Mouse (Mus musculus): ENCODE data around the gene Mcfd2. TPM values are rescaled to one million over a fixed set of nuclear protein-coding genes. Genes with fewer than 3 reads are reported as not detected.

Mcfd2 gene
- total RNA-seq, 4 experiments from 2014 or later = 56.1 to 70.7 (median 59.8) TPM

- DNase-seq (ENCODE audit: low spot score) = no peak
Measured at GRCm38 (mm10) chr17:87288131-87288530, 22.4 kb upstream of the Mcfd2 start.

- DNase-seq (ENCODE audit: low spot score) = no peak
Measured at GRCm38 (mm10) chr17:87287197-87287777, 21.6 kb upstream of the Mcfd2 start.

GRCm38 (mm10) chr17:87286481-87287143, 20.9 kb upstream of the Mcfd2 start:
- DNase-seq (ENCODE audit: low spot score) = no peak

- DNase-seq (ENCODE audit: low spot score) = no peak
Measured at GRCm38 (mm10) chr17:87285731-87286465, 20.2 kb upstream of the Mcfd2 start.

- DNase-seq (ENCODE audit: low spot score) = no peak
Measured at GRCm38 (mm10) chr17:87284482-87285040, 18.8 kb upstream of the Mcfd2 start.

- DNase-seq (ENCODE audit: low spot score) = no peak
Measured at GRCm38 (mm10) chr17:87283755-87284481, 18.2 kb upstream of the Mcfd2 start.

- DNase-seq (ENCODE audit: low spot score) = no peak
Measured at GRCm38 (mm10) chr17:87283055-87283754, 17.5 kb upstream of the Mcfd2 start.

GRCm38 (mm10) chr17:87282706-87283053, 16.9 kb upstream of the Mcfd2 start, which contains the start of gene Ttc7:
Ttc7 (plus strand) TSS chr17:87282886.
- peak; percentile 96 for DNase-seq (ENCODE audit: low spot score)

GRCm38 (mm10) chr17:87282007-87282705, 16.4 kb upstream of the Mcfd2 start:
- DNase-seq (ENCODE audit: low spot score) = peak; percentile 95

- no peak for DNase-seq (ENCODE audit: low spot score)
Measured at GRCm38 (mm10) chr17:87275363-87276341, 9.9 kb upstream of the Mcfd2 start.

- DNase-seq (ENCODE audit: low spot score) = no peak
Measured at GRCm38 (mm10) chr17:87269454-87269853, 3.7 kb upstream of the Mcfd2 start.

GRCm38 (mm10) chr17:87264927-87265791, 576 bp downstream of the Mcfd2 start:
- no peak for DNase-seq (ENCODE audit: low spot score)

GRCm38 (mm10) chr17:87264054-87264830, 1.5 kb downstream of the Mcfd2 start:
- DNase-seq (ENCODE audit: low spot score) = no peak

- peak; percentile 41 for DNase-seq (ENCODE audit: low spot score)
Measured at GRCm38 (mm10) chr17:87263401-87263800, 2.3 kb downstream of the Mcfd2 start.

GRCm38 (mm10) chr17:87255672-87256071, 10.1 kb downstream of the Mcfd2 start:
- DNase-seq (ENCODE audit: low spot score) = no peak

GRCm38 (mm10) chr17:87254384-87254783, 11.4 kb downstream of the Mcfd2 start:
- DNase-seq (ENCODE audit: low spot score) = no peak

- DNase-seq (ENCODE audit: low spot score) = no peak
Measured at GRCm38 (mm10) chr17:87246103-87246502, 19.6 kb downstream of the Mcfd2 start.

- no peak for DNase-seq (ENCODE audit: low spot score)
Measured at GRCm38 (mm10) chr17:87237826-87238225, 27.9 kb downstream of the Mcfd2 start.
